Mouse (Mus musculus) stomach, embryonic 15.5 days (tissue): ENCODE results near the gene Imp4. TPM values are rescaled to one million over a fixed set of nuclear protein-coding genes. Genes with fewer than 3 reads are reported as not detected.
A peak's percentile ranks its signal among the peaks of the same experiment; 100 is the strongest.

Experiments
- ATAC-seq: fragments of 200-750 bp; cut with Nextera tagmentation; 2 replicates; pipeline ENCODE4 v1.8.0; 2017; ENCODE audit warnings: low read depth, moderate number of reproducible peaks, moderate TSS enrichment; ENCODE audit not compliant: insufficient read depth, low FRiP score
- H3K27ac ChIP-seq: fragments of 300-500 bp; sonication (generic); 2 replicates; pipeline ENCODE4 v1.5.1; 2015; ENCODE audit warnings: mild to moderate bottlenecking, inconsistent platforms
- H3K27me3 ChIP-seq: fragments of 300-500 bp; sonication (generic); replicated peaks from 2 replicates; pipeline ENCODE4 v1.6.1; 2015; ENCODE audit warnings: inconsistent platforms
- H3K36me3 ChIP-seq: fragments of 300-500 bp; sonication (generic); 2 replicates; pipeline ENCODE4 v1.6.1; 2015; ENCODE audit warnings: inconsistent platforms
- H3K4me1 ChIP-seq: fragments of 300-500 bp; sonication (generic); 2 replicates; pipeline ENCODE4 v1.6.1; 2015; ENCODE audit warnings: inconsistent platforms
- H3K4me2 ChIP-seq: fragments of 300-500 bp; sonication (generic); 2 replicates; pipeline ENCODE4 v1.6.1; 2015; ENCODE audit warnings: mild to moderate bottlenecking, inconsistent platforms
- H3K4me3 ChIP-seq: fragments of 300-500 bp; sonication (generic); replicated peaks from 2 replicates; pipeline ENCODE4 v1.5.1; 2015; ENCODE audit warnings: inconsistent platforms
- H3K9ac ChIP-seq: fragments of 300-500 bp; sonication (generic); 2 replicates; pipeline ENCODE4 v1.6.1; 2015; ENCODE audit warnings: inconsistent platforms
- H3K9me3 ChIP-seq: fragments of 300-500 bp; sonication (generic); 2 replicates; pipeline ENCODE4 v1.6.1; 2016; ENCODE audit warnings: inconsistent platforms
- WGBS: fragments of 180-500 bp; shearing (Covaris S2); methylation state at CpG from one replicate; pipeline ENCODE4 v1.1.7; 2015; 5-methylcytosine and 5-hydroxymethylcytosine counted together
- polyA plus RNA-seq: library from polyadenylated mRNA; unstranded; fragments of >200 nt; fragmentation: Nextera tagmentation; extraction: Ambion mirVana; gene quantifications from 2 replicates; pipeline ENCODE4 v1.2.1, GENCODE M21; 2015

Imp4 gene
- polyA plus RNA-seq, 1 experiment from 2014 or later = 83.6 TPM

- Histone ChIP-seq H3K4me2 (no peak overlapping the region), H3K4me3 (no peak overlapping the region), H3K4me1 (no peaks in the 10 kb centered on the region), H3K36me3 (no peaks in the 10 kb centered on the region), H3K9me3 (no peaks in the 10 kb centered on the region), H3K27me3 (0 out of 2 replicates have a peak, but pooled peaks cover under 1% of the 10 kb centered on the region), H3K27ac (no peak overlapping the region), H3K9ac (no peak overlapping the region)
- ATAC-seq = no peak
- 83% methylated on average over 8 of the region's 8 CpGs for WGBS
Observed at GRCm38 (mm10) chr1:34464310-34464817, 24.7 kb downstream of the Imp4 start.

GRCm38 (mm10) chr1:34465445-34465844, 25.8 kb downstream of the Imp4 start:
- 68% methylated on average over 6 of the region's 6 CpGs for WGBS
- Histone ChIP-seq H3K4me2 (no peak overlapping the region), H3K27ac (no peak overlapping the region), H3K27me3 (no peaks in the 10 kb centered on the region), H3K4me1 (no peaks in the 10 kb centered on the region), H3K9me3 (no peaks in the 10 kb centered on the region), H3K4me3 (no peak overlapping the region), H3K9ac (no peak overlapping the region), H3K36me3 (no peaks in the 10 kb centered on the region)
- no peak for ATAC-seq

GRCm38 (mm10) chr1:34468051-34468450, 28.4 kb downstream of the Imp4 start:
- H3K9ac ChIP-seq = no peak overlapping the region
- 0 out of 2 replicates have a peak, but pooled peaks cover 4% of the 10 kb centered on the region for H3K4me1 ChIP-seq
- 47% methylated on average over 3 of the region's 3 CpGs for WGBS
- no peaks in the 10 kb centered on the region for H3K36me3 ChIP-seq
- no peaks in the 10 kb centered on the region for H3K27me3 ChIP-seq
- no peak for ATAC-seq
- H3K27ac ChIP-seq = no peak overlapping the region
- H3K4me2 ChIP-seq = no peak overlapping the region
- no peak overlapping the region for H3K4me3 ChIP-seq
- H3K9me3 ChIP-seq = no peaks in the 10 kb centered on the region

- Histone ChIP-seq H3K4me2 (no peak overlapping the region), H3K27me3 (no peaks in the 10 kb centered on the region), H3K9me3 (no peaks in the 10 kb centered on the region), H3K4me1 (0 out of 2 replicates have a peak, but pooled peaks cover 7% of the 10 kb centered on the region), H3K4me3 (no peak overlapping the region), H3K36me3 (no peaks in the 10 kb centered on the region), H3K27ac (no peak overlapping the region), H3K9ac (no peak overlapping the region)
- ATAC-seq = no peak
- WGBS = 62% methylated on average over 4 of the region's 4 CpGs
Observed at GRCm38 (mm10) chr1:34468500-34468899, 28.8 kb downstream of the Imp4 start.

GRCm38 (mm10) chr1:34469801-34470200, 30.1 kb downstream of the Imp4 start:
- H3K4me3 ChIP-seq = no peak overlapping the region
- H3K27ac ChIP-seq = no peak overlapping the region
- WGBS = 66% methylated on average over 5 of the region's 5 CpGs
- H3K9me3 ChIP-seq = no peaks in the 10 kb centered on the region
- no peak overlapping the region for H3K4me2 ChIP-seq
- no peaks in the 10 kb centered on the region for H3K27me3 ChIP-seq
- no peak for ATAC-seq
- H3K36me3 ChIP-seq = no peaks in the 10 kb centered on the region
- no peak overlapping the region for H3K9ac ChIP-seq
- H3K4me1 ChIP-seq = 0 out of 2 replicates have a peak, but pooled peaks cover 7% of the 10 kb centered on the region

- H3K4me2 ChIP-seq = peak overlapping the region; percentile 98
- H3K9me3 ChIP-seq = no peaks in the 10 kb centered on the region
- 0 out of 2 replicates have a peak, but pooled peaks cover 7% of the 10 kb centered on the region for H3K4me1 ChIP-seq
- H3K36me3 ChIP-seq = no peaks in the 10 kb centered on the region
- no peak overlapping the region for H3K27ac ChIP-seq
- WGBS = under 1% methylated on average over 41 of the region's 43 CpGs
- H3K9ac ChIP-seq = peak overlapping the region; percentile 34; the same call in 1 of the 2 replicates
- peak; percentile 66; the same call in 1 of the 2 replicates for ATAC-seq
- H3K27me3 ChIP-seq = no peaks in the 10 kb centered on the region
- peak overlapping the region; percentile 58 for H3K4me3 ChIP-seq
Observed at GRCm38 (mm10) chr1:34472427-34473300, 33.0 kb downstream of the Imp4 start.

GRCm38 (mm10) chr1:34478891-34479655, 39.4 kb downstream of the Imp4 start:
- WGBS = 31% methylated on average over 11 of the region's 11 CpGs
- Histone ChIP-seq H3K27ac (no peak overlapping the region), H3K4me2 (no peak overlapping the region), H3K9me3 (no peaks in the 10 kb centered on the region), H3K9ac (no peak overlapping the region), H3K27me3 (no peaks in the 10 kb centered on the region), H3K4me3 (no peak overlapping the region), H3K36me3 (no peaks in the 10 kb centered on the region), H3K4me1 (no peaks in the 10 kb centered on the region)
- ATAC-seq = no peak

GRCm38 (mm10) chr1:34480801-34481200, 41.1 kb downstream of the Imp4 start:
- no peak overlapping the region for H3K4me3 ChIP-seq
- no peak overlapping the region for H3K9ac ChIP-seq
- no peaks in the 10 kb centered on the region for H3K36me3 ChIP-seq
- ATAC-seq = no peak
- no peaks in the 10 kb centered on the region for H3K27me3 ChIP-seq
- H3K4me1 ChIP-seq = 0 out of 2 replicates have a peak, but pooled peaks cover 4% of the 10 kb centered on the region
- no peaks in the 10 kb centered on the region for H3K9me3 ChIP-seq
- H3K27ac ChIP-seq = no peak overlapping the region
- no peak overlapping the region for H3K4me2 ChIP-seq
- 59% methylated on average over 5 of the region's 5 CpGs for WGBS

GRCm38 (mm10) chr1:34481920-34482669, 42.4 kb downstream of the Imp4 start:
- no peaks in the 10 kb centered on the region for H3K27me3 ChIP-seq
- H3K27ac ChIP-seq = no peak overlapping the region
- 33% methylated on average over 5 of the region's 5 CpGs for WGBS
- no peaks in the 10 kb centered on the region for H3K9me3 ChIP-seq
- no peak for ATAC-seq
- no peak overlapping the region for H3K4me3 ChIP-seq
- H3K9ac ChIP-seq = no peak overlapping the region
- H3K4me2 ChIP-seq = no peak overlapping the region
- H3K4me1 ChIP-seq = 0 out of 2 replicates have a peak, but pooled peaks cover 4% of the 10 kb centered on the region
- H3K36me3 ChIP-seq = no peaks in the 10 kb centered on the region

GRCm38 (mm10) chr1:34484470-34484869, 44.8 kb downstream of the Imp4 start:
- no peak for ATAC-seq
- no peak overlapping the region for H3K4me2 ChIP-seq
- WGBS = 74% methylated on average over 10 of the region's 10 CpGs

GRCm38 (mm10) chr1:34485461-34486188, 46.0 kb downstream of the Imp4 start:
- 10% methylated on average over 25 of the region's 25 CpGs for WGBS
- Histone ChIP-seq H3K27ac (no peak overlapping the region), H3K9me3 (no peaks in the 10 kb centered on the region), H3K4me1 (0 out of 2 replicates have a peak, but pooled peaks cover 4% of the 10 kb centered on the region), H3K9ac (no peak overlapping the region), H3K27me3 (no peaks in the 10 kb centered on the region), H3K4me2 (peak overlapping the region; percentile 41), H3K36me3 (no peaks in the 10 kb centered on the region), H3K4me3 (no peak overlapping the region; the same call in 1 of the 2 replicates)
- no peak for ATAC-seq

More at GRCm38 (mm10) chr1:34484470-34484869, 44.8 kb downstream of the Imp4 start:
- Histone ChIP-seq H3K27ac (no peak overlapping the region), H3K27me3 (no peaks in the 10 kb centered on the region), H3K4me1 (0 out of 2 replicates have a peak, but pooled peaks cover 4% of the 10 kb centered on the region), H3K36me3 (no peaks in the 10 kb centered on the region), H3K4me3 (no peak overlapping the region), H3K9ac (no peak overlapping the region), H3K9me3 (no peaks in the 10 kb centered on the region)
